Mouse (Mus musculus) frontal cortex, adult 2 months (tissue): Measurements from ENCODE around the gene Adh5. TPM values are rescaled to one million over a fixed set of nuclear protein-coding genes. Genes with fewer than 3 reads are reported as not detected.
A peak's percentile ranks its signal among the peaks of the same experiment; 100 is the strongest.

ENCODE experiments used
- DNase-seq, 2 experiments: peaks; one replicate each; pipeline ENCODE4 v3.0.0; 2022; ENCODE audit warnings: low spot score in 1 of 2; ENCODE audit errors: extremely low spot score in 1 of 2
- polyA plus RNA-seq: library from polyadenylated mRNA; depleted of rRNA; stranded (reverse); fragments of >200 nt; gene quantifications from 2 replicates; pipeline ENCODE4 v1.2.3, GENCODE M21; 2012; rRNA removed

Adh5 gene
- 66.6 and 69.9 TPM in 2 replicates for polyA plus RNA-seq

- peak; percentile 77 to 91 for DNase-seq
These were observed at the start of gene Adh5 for GRCm38 (mm10) chr3:138442612-138443464. Gene Adh5, plus strand, starts transcription at chr3:138443093.

GRCm38 (mm10) chr3:138404872-138405271 is 38.0 kb upstream of the Adh5 start:
- DNase-seq: no peak

- DNase-seq: peak in 1 of 2 experiments; percentile 75
These were observed 37.6 kb upstream of the Adh5 start for GRCm38 (mm10) chr3:138405341-138405740.

- DNase-seq: no peak
These were observed 37.1 kb upstream of the Adh5 start for GRCm38 (mm10) chr3:138405840-138406239.

GRCm38 (mm10) chr3:138407920-138408319 is 35.0 kb upstream of the Adh5 start:
- no peak for DNase-seq

GRCm38 (mm10) chr3:138409585-138409984 is 33.3 kb upstream of the Adh5 start:
- DNase-seq: no peak

GRCm38 (mm10) chr3:138410211-138410610 is 32.7 kb upstream of the Adh5 start:
- DNase-seq: no peak

GRCm38 (mm10) chr3:138415121-138415690 is 27.7 kb upstream of the Adh5 start, which contains the start of gene Adh4:
Gene Adh4, plus strand, starts transcription at chr3:138415466.
- DNase-seq: no peak

GRCm38 (mm10) chr3:138419369-138419768 is 23.5 kb upstream of the Adh5 start:
- DNase-seq: no peak

- no peak for DNase-seq
These were observed 22.5 kb upstream of the Adh5 start for GRCm38 (mm10) chr3:138420385-138420784.

GRCm38 (mm10) chr3:138423664-138424063 is 19.2 kb upstream of the Adh5 start:
- DNase-seq: no peak

GRCm38 (mm10) chr3:138424247-138424646 is 18.6 kb upstream of the Adh5 start:
- no peak for DNase-seq

GRCm38 (mm10) chr3:138430360-138430976 is 12.4 kb upstream of the Adh5 start:
- no peak for DNase-seq

GRCm38 (mm10) chr3:138431835-138432234 is 11.1 kb upstream of the Adh5 start:
- DNase-seq: peak in 1 of 2 experiments; percentile 77

GRCm38 (mm10) chr3:138438716-138439115 is 4.2 kb upstream of the Adh5 start:
- no peak for DNase-seq

GRCm38 (mm10) chr3:138442203-138442602 is 690 bp upstream of the Adh5 start:
- no peak for DNase-seq

GRCm38 (mm10) chr3:138443465-138443771 is 525 bp downstream of the Adh5 start:
- DNase-seq: no peak

- no peak for DNase-seq
These were observed 5.4 kb downstream of the Adh5 start for GRCm38 (mm10) chr3:138448077-138448860.

- no peak for DNase-seq
These were observed 9.3 kb downstream of the Adh5 start for GRCm38 (mm10) chr3:138452169-138452568.

GRCm38 (mm10) chr3:138454234-138454633 is 11.3 kb downstream of the Adh5 start:
- DNase-seq: no peak
